Comparison of ENCODE assay signal across 21 mouse cellular contexts in the genomic region with DNA sequence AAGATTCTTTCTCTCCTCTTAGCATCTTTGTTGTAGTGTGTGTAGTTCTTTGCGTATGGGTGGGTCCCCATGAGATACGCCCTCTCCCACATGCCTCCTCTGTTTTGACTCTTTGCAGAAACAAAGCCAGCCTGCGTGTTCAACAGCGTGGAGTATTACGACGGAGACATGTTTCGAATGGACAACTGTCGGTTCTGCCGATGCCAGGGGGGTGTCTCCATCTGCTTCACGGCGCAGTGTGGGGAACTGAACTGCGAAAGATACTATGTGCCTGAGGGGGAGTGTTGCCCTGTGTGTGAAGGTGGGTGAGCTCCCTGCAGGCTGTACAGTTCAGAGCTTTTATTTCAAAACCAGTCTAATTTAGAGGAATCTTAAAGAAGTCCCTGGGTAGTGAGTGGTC.
DNase-seq lines count a peak whose midpoint lies in the region; ATAC-seq lines count a peak whose summit lies in the region.
"Had no signal": no experiment of that assay in that cellular context is flagged by ENCODE, and none has a peak within 500 bp of the region (broad histone marks: within the 10 kb centered on the region; RNA-seq: fewer than 3 reads in every experiment).

No protein-coding gene starts in this region.

- no peak overlapping the region for H3K4me2 ChIP-seq in hindbrain, embryonic 15.5 days
- no peak overlapping the region for H3K4me2 ChIP-seq in hindbrain, embryonic 11.5 days (replicated peaks; ENCODE audit: low read depth, low read length)
- H3K4me2 ChIP-seq: heart, embryonic 11.5 days; hindbrain, embryonic 13.5 days; limb, embryonic 15.5 days; midbrain, embryonic 12.5 days; stomach, embryonic 15.5 days had no signal

- DNase-seq in cerebellum, postnatal 14 days, result peak; percentile 18 to 25
- no peak for DNase-seq in cerebellum, adult 9-11 months
- no peak for DNase-seq in hindbrain, embryonic 11.5 days (ENCODE audit: low spot score)
- peak; percentile 58 for DNase-seq in brain, adult 2 months (ENCODE audit: low read depth, low spot score)
- DNase-seq in layer of hippocampus, adult 8-10 months (ENCODE audit: low spot score in 2 of 2), result peak; percentile 39 to 41
- no peak for DNase-seq in c-Kit-positive CD71-positive TER-119-positive erythroid progenitor cells, embryonic 14.5 days (ENCODE audit: low spot score)
- DNase-seq: adrenal gland, postnatal 14 days; cerebellum, adult 2 months; heart, postnatal 14 days; kidney, adult 9 months; kidney, postnatal 36 days; right cerebral cortex, postnatal 14 days had no signal

- H3K36me3 ChIP-seq in hindbrain, embryonic 15.5 days, result no peaks in the 10 kb centered on the region
- no peaks in the 10 kb centered on the region for H3K36me3 ChIP-seq in hindbrain, embryonic 11.5 days (ENCODE audit: control insufficient read depth, insufficient read depth, low read length)
- H3K36me3 ChIP-seq: stomach, embryonic 15.5 days had no signal

- no peak overlapping the region for H3K27ac ChIP-seq in hindbrain, embryonic 15.5 days (replicated peaks)
- no peak overlapping the region for H3K27ac ChIP-seq in hindbrain, embryonic 11.5 days (ENCODE audit: low read depth, low read length)
- H3K27ac ChIP-seq: hindbrain, embryonic 13.5 days; limb, embryonic 15.5 days; midbrain, embryonic 12.5 days; stomach, embryonic 15.5 days had no signal

- H3K9me3 ChIP-seq in hindbrain, embryonic 15.5 days, result no peaks in the 10 kb centered on the region
- no peaks in the 10 kb centered on the region for H3K9me3 ChIP-seq in hindbrain, embryonic 11.5 days (ENCODE audit: control insufficient read depth, low read length)
- H3K9me3 ChIP-seq: hindbrain, embryonic 13.5 days; limb, embryonic 15.5 days; midbrain, embryonic 12.5 days; stomach, embryonic 15.5 days had no signal

- H3K4me3 ChIP-seq in hindbrain, embryonic 15.5 days, result no peak overlapping the region
- H3K4me3 ChIP-seq in hindbrain, embryonic 11.5 days (ENCODE audit: low read depth, low read length), result no peak overlapping the region
- H3K4me3 ChIP-seq: hindbrain, embryonic 13.5 days; limb, embryonic 15.5 days; midbrain, embryonic 12.5 days; stomach, embryonic 15.5 days had no signal

- no peaks in the 10 kb centered on the region for H3K27me3 ChIP-seq in hindbrain, embryonic 15.5 days
- no peaks in the 10 kb centered on the region for H3K27me3 ChIP-seq in hindbrain, embryonic 11.5 days (ENCODE audit: control insufficient read depth, insufficient read depth, low read length)
- H3K27me3 ChIP-seq: hindbrain, embryonic 13.5 days; limb, embryonic 15.5 days; midbrain, embryonic 12.5 days; Patski; stomach, embryonic 15.5 days had no signal

- peak; percentile 64; the same call in 1 of the 2 replicates for ATAC-seq in hindbrain, embryonic 15.5 days (ENCODE audit: low FRiP score, low read depth)
- ATAC-seq in hindbrain, embryonic 11.5 days (ENCODE audit: low FRiP score), result no peak
- no peak for ATAC-seq in granulocyte monocyte progenitor cell, adult 5-6 weeks (replicated peaks; ENCODE audit: poor library complexity, severe bottlenecking)
- ATAC-seq: lung, postnatal 0 days; Patski had no signal

- H3K4me1 ChIP-seq in hindbrain, embryonic 15.5 days (replicated peaks), result 0 out of 2 replicates have a peak, but pooled peaks cover 4% of the 10 kb centered on the region
- H3K4me1 ChIP-seq in hindbrain, embryonic 11.5 days (replicated peaks; ENCODE audit: control insufficient read depth, insufficient read depth, low read length), result no peaks in the 10 kb centered on the region
- H3K4me1 ChIP-seq: hindbrain, embryonic 13.5 days; limb, embryonic 15.5 days; midbrain, embryonic 12.5 days; stomach, embryonic 15.5 days had no signal

- H3K9ac ChIP-seq in hindbrain, embryonic 15.5 days, result no peak overlapping the region
- H3K9ac ChIP-seq in hindbrain, embryonic 11.5 days (ENCODE audit: low read depth, low read length), result no peak overlapping the region
- H3K9ac ChIP-seq: hindbrain, embryonic 13.5 days; limb, embryonic 15.5 days; midbrain, embryonic 12.5 days; stomach, embryonic 15.5 days had no signal

- 68% methylated on average over 12 of the region's 12 CpGs for WGBS in hindbrain, embryonic 15.5 days
- 92% methylated on average over 12 of the region's 12 CpGs for WGBS in hindbrain, embryonic 11.5 days

Comparison
In these comparisons a context has a peak if more than half of its experiments do, and no peak if none do; other contexts are left out.
1. DNase-seq: peak in cerebellum, postnatal 14 days (2 of 2), brain, adult 2 months (single experiment) and layer of hippocampus, adult 8-10 months (2 of 2); none in cerebellum, adult 9-11 months (single experiment), hindbrain, embryonic 11.5 days (single experiment) and c-Kit-positive CD71-positive TER-119-positive erythroid progenitor cells, embryonic 14.5 days (single experiment).